ENCODE assay signal across 8 mouse cellular contexts in the genomic region with DNA sequence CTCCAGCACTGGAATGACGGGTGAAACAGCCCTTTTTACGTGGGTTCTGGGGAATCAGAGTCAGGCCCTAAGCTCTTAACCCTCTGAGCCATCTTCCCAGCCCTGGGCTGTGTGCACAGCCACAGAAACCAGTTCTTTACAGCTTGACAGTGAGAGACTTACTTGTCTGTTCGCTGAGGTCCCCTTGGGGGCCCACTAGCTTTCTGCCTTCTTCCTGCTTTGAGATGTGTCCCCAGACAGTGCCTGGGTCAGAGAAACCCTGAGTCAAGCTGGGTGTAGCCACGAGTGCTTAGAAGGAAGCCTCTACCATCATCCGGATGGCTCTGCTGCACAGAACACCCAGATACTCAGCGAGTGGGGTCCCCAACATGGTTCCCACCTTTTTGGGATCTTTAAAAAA. TPM values are rescaled to one million over a fixed set of nuclear protein-coding genes. Genes with fewer than 3 reads are reported as not detected.
DNase-seq lines count a peak whose midpoint lies in the region; ATAC-seq and TF ChIP-seq lines count a peak whose summit lies in the region.

No protein-coding gene starts in this region.

- TF ChIP-seq CTCF in liver, adult 2 months (IDR thresholded peaks at IDR 0.05; ENCODE audit: low read depth, low read length), result no peak
- no peak for TF ChIP-seq CTCF in bone marrow macrophage, adult 2 months (IDR thresholded peaks at IDR 0.05; ENCODE audit: low read depth, low read length)

- ATAC-seq in embryonic facial prominence, embryonic 15.5 days (ENCODE audit: insufficient number of reproducible peaks, low FRiP score, low TSS enrichment, low read depth), result no peak
- no peak for ATAC-seq in megakaryocyte progenitor cell, adult 5-6 weeks (replicated peaks; ENCODE audit: poor library complexity)

- peaks cover 97% of the 10 kb centered on the region for H3K4me1 ChIP-seq in embryonic facial prominence, embryonic 15.5 days
- peaks cover 100% of the 10 kb centered on the region for H3K4me1 ChIP-seq in embryonic facial prominence, embryonic 10.5 days
- H3K4me1 ChIP-seq in liver, adult 2 months (ENCODE audit: control insufficient read depth, insufficient read depth, low read length), result peaks cover 78% of the 10 kb centered on the region
- peaks cover 90% of the 10 kb centered on the region for H3K4me1 ChIP-seq in bone marrow macrophage, adult 2 months (ENCODE audit: control insufficient read depth, insufficient read depth, low read length)

- peak overlapping the region; percentile 8; the same call in 1 of the 2 replicates for H3K27ac ChIP-seq in embryonic facial prominence, embryonic 15.5 days (replicated peaks)
- H3K27ac ChIP-seq in embryonic facial prominence, embryonic 10.5 days (replicated peaks), result no peak overlapping the region
- H3K27ac ChIP-seq in liver, adult 2 months (replicated peaks; ENCODE audit: insufficient read depth, low read depth, low read length), result peak overlapping the region; percentile 35
- peak overlapping the region; percentile 98 for H3K27ac ChIP-seq in bone marrow macrophage, adult 2 months (ENCODE audit: insufficient read depth, low read depth, low read length)
- peak overlapping the region; percentile 99 for H3K27ac ChIP-seq in macrophage

- no peak overlapping the region for H3K4me2 ChIP-seq in embryonic facial prominence, embryonic 15.5 days (replicated peaks)

- no peak overlapping the region for H3K4me3 ChIP-seq in embryonic facial prominence, embryonic 15.5 days (replicated peaks)
- H3K4me3 ChIP-seq in embryonic facial prominence, embryonic 10.5 days, result no peak overlapping the region
- no peak overlapping the region for H3K4me3 ChIP-seq in liver, adult 2 months (ENCODE audit: insufficient read depth, low read depth, low read length)
- H3K4me3 ChIP-seq in bone marrow macrophage, adult 2 months (ENCODE audit: insufficient read depth, low read length), result no peak overlapping the region
- H3K4me3 ChIP-seq in macrophage (ENCODE audit: inconsistent target), result no peak overlapping the region

- DNase-seq in embryonic facial prominence, embryonic 10.5 days (ENCODE audit: low spot score), result no peak
- DNase-seq in liver, adult 2 months (ENCODE audit: extremely low read depth, low read depth, low spot score), result no peak
- DNase-seq in liver, result no peak
- DNase-seq in frontal cortex, postnatal 10 days (ENCODE audit: low spot score in 2 of 2), result no peak

- no peak overlapping the region for H3K9ac ChIP-seq in embryonic facial prominence, embryonic 15.5 days
- H3K9ac ChIP-seq in liver, adult 2 months (ENCODE audit: low read depth, low read length), result no peak overlapping the region

- TF ChIP-seq POLR2A in liver, adult 2 months (IDR thresholded peaks at IDR 0.05; ENCODE audit: extremely low read depth, insufficient read depth, low read length), result no peak
- TF ChIP-seq POLR2A in bone marrow macrophage, adult 2 months (IDR thresholded peaks at IDR 0.05; ENCODE audit: borderline replicate concordance, low read depth, low read length), result no peak

- peaks cover 89% of the 10 kb centered on the region for H3K79me2 ChIP-seq in liver, adult 2 months (ENCODE audit: control insufficient read depth, insufficient read depth, low read length)
- peaks cover 100% of the 10 kb centered on the region for H3K79me2 ChIP-seq in macrophage (ENCODE audit: inconsistent target)

- H3K9me3 ChIP-seq in embryonic facial prominence, embryonic 15.5 days (replicated peaks), result no peaks in the 10 kb centered on the region
- no peaks in the 10 kb centered on the region for H3K9me3 ChIP-seq in embryonic facial prominence, embryonic 10.5 days

- no peaks in the 10 kb centered on the region for H3K36me3 ChIP-seq in embryonic facial prominence, embryonic 15.5 days
- H3K36me3 ChIP-seq in embryonic facial prominence, embryonic 10.5 days (replicated peaks), result peaks cover 26% of the 10 kb centered on the region
- H3K36me3 ChIP-seq in liver, adult 2 months (ENCODE audit: control insufficient read depth, insufficient read depth, low read length), result no peaks in the 10 kb centered on the region
- H3K36me3 ChIP-seq in macrophage (ENCODE audit: inconsistent target), result no peaks in the 10 kb centered on the region

- WGBS in embryonic facial prominence, embryonic 15.5 days, result 51% methylated on average over 6 of the region's 6 CpGs
- WGBS in embryonic facial prominence, embryonic 10.5 days, result 66% methylated on average over 6 of the region's 6 CpGs
- WGBS in liver, adult 2 months, result 59% methylated on average over 6 of the region's 6 CpGs
- WGBS in macrophage (ENCODE audit: missing documents), result 24% methylated on average over 6 of the region's 6 CpGs

- H3K27me3 ChIP-seq in embryonic facial prominence, embryonic 15.5 days, result no peaks in the 10 kb centered on the region
- no peaks in the 10 kb centered on the region for H3K27me3 ChIP-seq in embryonic facial prominence, embryonic 10.5 days (replicated peaks; ENCODE audit: low read depth, poor library complexity, severe bottlenecking)
- H3K27me3 ChIP-seq in liver, adult 2 months (ENCODE audit: control insufficient read depth, insufficient read depth, low read length), result no peaks in the 10 kb centered on the region

RNA-seq across cellular contexts. Expression of gene Zmiz1, which starts 15.7 kb away (rescaled TPM):
- polyA plus RNA-seq in embryonic facial prominence, embryonic 15.5 days (2015; fragmentation: Nextera tagmentation; extraction: Ambion mirVana), result 38.7 and 40.1 TPM in 2 replicates
- 42.8 and 45.6 TPM in 2 replicates for polyA plus RNA-seq in embryonic facial prominence, embryonic 10.5 days (2016; fragmentation: Nextera tagmentation; extraction: Ambion mirVana)
- total RNA-seq in liver, adult 2 months (2014; rRNA removed), result 5.3 and 10.1 TPM in 2 replicates
- polyA plus RNA-seq in liver, adult 2 months (2012; rRNA removed), result 10.2 and 11.0 TPM in 2 replicates
- 78.1 and 99.2 TPM in 2 replicates for polyA plus RNA-seq in bone marrow macrophage, adult 2 months (2012; ENCODE audit: insufficient read depth, insufficient read length, missing spikeins)
- total RNA-seq in macrophage (2018; cell fraction: chromatin; rRNA removed), result 100 to 1,000 TPM; 201 to 426 (median 339) TPM
- 100 to 1,000 TPM; 130 to 224 (median 189) TPM for total RNA-seq in macrophage (2018; cell fraction: cytosol; rRNA removed)
- total RNA-seq in macrophage (2018; cell fraction: nucleus; rRNA removed), result 100 to 1,000 TPM; 176 to 364 (median 261) TPM
- 74.5 to 135 TPM (median 101 TPM) in 3 replicates for polyA plus RNA-seq in macrophage (2018)
- 70.0 and 79.1 TPM in 2 replicates for total RNA-seq in megakaryocyte progenitor cell, adult 5-6 weeks (2015)
- 8.2 and 9.3 TPM in 2 replicates for total RNA-seq in megakaryocyte progenitor cell, adult 5-6 weeks (2017)
